Mouse (Mus musculus): ENCODE measurements around the gene Wdr62. TPM values are rescaled to one million over a fixed set of nuclear protein-coding genes. Genes with fewer than 3 reads are reported as not detected.

The Wdr62 gene
- polyA plus RNA-seq, 2 experiments = 8.8 to 22.9 TPM

DNA sequence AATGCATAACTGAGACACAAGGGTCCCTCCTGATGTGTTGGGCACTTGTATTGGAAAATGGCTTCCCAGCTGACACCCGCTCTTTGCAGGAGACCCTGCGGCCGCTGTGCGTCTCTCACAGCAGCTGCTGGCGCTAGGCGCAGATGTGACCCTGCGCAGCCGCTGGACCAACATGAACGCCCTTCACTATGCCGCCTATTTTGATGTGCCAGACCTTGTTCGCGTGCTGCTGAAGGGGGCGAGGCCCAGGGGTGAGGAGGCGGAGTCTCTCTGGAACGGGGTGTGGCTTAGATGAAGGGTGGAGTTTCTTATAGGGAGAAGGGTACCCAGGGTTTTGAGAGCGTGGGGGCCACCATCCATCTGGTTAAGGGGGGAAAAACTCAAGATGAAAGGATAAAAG, 17.0 kb upstream of the Wdr62 start:
- Histone ChIP-seq H3K4me2 (replicated peaks; ENCODE audit: low read depth, low read length, severe bottlenecking) (no peak overlapping the region), H3K4me1 (ENCODE audit: control insufficient read depth, insufficient read depth, low read length) (peaks cover 6% of the 10 kb centered on the region; the same call in 1 of the 2 replicates), H3K27me3 (ENCODE audit: control insufficient read depth, insufficient read depth, low read length) (no peaks in the 10 kb centered on the region), H3K9ac (ENCODE audit: low read depth, low read length, severe bottlenecking) (no peak overlapping the region), H3K27ac (replicated peaks; ENCODE audit: low read depth, low read length) (no peak overlapping the region), H3K9me3 (ENCODE audit: control insufficient read depth, low read length) (no peaks in the 10 kb centered on the region), H3K4me3 (replicated peaks; ENCODE audit: low read length) (no peak overlapping the region), H3K36me3 (ENCODE audit: control insufficient read depth, insufficient read depth, low read length) (peaks cover 89% of the 10 kb centered on the region)
- WGBS = 84% methylated on average over 16 of the region's 16 CpGs
- ATAC-seq (ENCODE audit: low FRiP score, low read depth) (no peak), DNase-seq (ENCODE audit: low spot score) (no peak)
- TF ChIP-seq POLR2A (IDR thresholded peaks at IDR 0.05; ENCODE audit: borderline replicate concordance, extremely low read depth, insufficient read depth, insufficient read length) = no peak

DNA sequence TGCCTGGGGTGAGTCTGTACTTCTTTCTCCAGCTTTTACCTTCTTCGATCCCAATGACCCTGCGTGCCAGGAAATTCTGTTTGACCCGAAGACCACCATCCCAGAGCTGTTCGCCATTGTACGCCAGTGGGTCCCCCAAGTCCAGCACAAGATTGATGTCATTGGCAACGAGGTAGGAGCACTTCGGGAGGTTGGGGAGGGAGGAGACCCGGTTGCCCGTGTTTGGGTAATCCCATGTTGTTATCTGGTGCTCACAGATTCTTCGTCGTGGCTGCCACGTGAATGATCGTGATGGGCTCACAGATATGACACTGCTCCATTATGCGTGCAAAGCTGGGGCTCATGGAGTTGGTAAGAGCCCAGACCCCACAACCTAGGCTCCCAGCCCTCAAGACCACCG, 16.6 kb upstream of the Wdr62 start:
- Histone ChIP-seq H3K9me3 (ENCODE audit: control insufficient read depth, low read length) (no peaks in the 10 kb centered on the region), H3K4me1 (ENCODE audit: control insufficient read depth, insufficient read depth, low read length) (peaks cover 8% of the 10 kb centered on the region; the same call in 1 of the 2 replicates), H3K9ac (ENCODE audit: low read depth, low read length, severe bottlenecking) (no peak overlapping the region), H3K4me3 (replicated peaks; ENCODE audit: low read length) (no peak overlapping the region), H3K27me3 (ENCODE audit: control insufficient read depth, insufficient read depth, low read length) (no peaks in the 10 kb centered on the region), H3K27ac (replicated peaks; ENCODE audit: low read depth, low read length) (no peak overlapping the region), H3K36me3 (ENCODE audit: control insufficient read depth, insufficient read depth, low read length) (peaks cover 84% of the 10 kb centered on the region), H3K4me2 (replicated peaks; ENCODE audit: low read depth, low read length, severe bottlenecking) (no peak overlapping the region)
- no peak for TF ChIP-seq POLR2A (IDR thresholded peaks at IDR 0.05; ENCODE audit: borderline replicate concordance, extremely low read depth, insufficient read depth, insufficient read length)
- DNase-seq (ENCODE audit: low spot score) (no peak), ATAC-seq (ENCODE audit: low FRiP score, low read depth) (no peak)
- 95% methylated on average over 15 of the region's 15 CpGs for WGBS

DNA sequence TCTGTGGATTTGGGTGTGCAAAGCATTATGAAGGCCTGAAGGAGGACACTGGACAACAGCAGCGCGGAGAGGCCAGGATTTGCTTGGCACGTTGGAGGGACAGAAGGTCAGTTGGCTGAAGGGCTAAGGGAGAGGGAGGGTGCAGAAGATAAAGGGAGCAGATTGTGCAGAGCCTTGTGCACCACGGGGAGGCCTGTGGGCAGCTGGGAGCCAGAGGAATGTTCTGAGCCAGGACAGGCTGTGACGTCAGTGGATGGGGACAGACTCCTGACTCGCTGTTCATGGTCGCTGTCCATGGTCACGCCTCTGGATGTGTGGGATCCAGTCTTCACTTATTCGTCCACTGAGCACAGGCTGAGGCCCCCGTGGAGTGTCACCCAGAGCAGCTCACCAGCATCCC, 14.9 kb upstream of the Wdr62 start:
- H3K9me3 ChIP-seq (ENCODE audit: control insufficient read depth, low read length) = no peaks in the 10 kb centered on the region
- H3K27ac ChIP-seq (replicated peaks; ENCODE audit: low read depth, low read length) = no peak overlapping the region
- H3K27me3 ChIP-seq (ENCODE audit: control insufficient read depth, insufficient read depth, low read length) = no peaks in the 10 kb centered on the region
- H3K36me3 ChIP-seq (ENCODE audit: control insufficient read depth, insufficient read depth, low read length) = peaks cover 72% of the 10 kb centered on the region
- H3K9ac ChIP-seq (ENCODE audit: low read depth, low read length, severe bottlenecking) = no peak overlapping the region
- WGBS = 68% methylated on average over 10 of the region's 10 CpGs
- no peak for TF ChIP-seq POLR2A (IDR thresholded peaks at IDR 0.05; ENCODE audit: borderline replicate concordance, extremely low read depth, insufficient read depth, insufficient read length)
- H3K4me2 ChIP-seq (replicated peaks; ENCODE audit: low read depth, low read length, severe bottlenecking) = no peak overlapping the region
- no peak overlapping the region for H3K4me3 ChIP-seq (replicated peaks; ENCODE audit: low read length)
- DNase-seq (ENCODE audit: low spot score) (no peak), ATAC-seq (ENCODE audit: low FRiP score, low read depth) (no peak)
- H3K4me1 ChIP-seq (ENCODE audit: control insufficient read depth, insufficient read depth, low read length) = peaks cover 14% of the 10 kb centered on the region

DNA sequence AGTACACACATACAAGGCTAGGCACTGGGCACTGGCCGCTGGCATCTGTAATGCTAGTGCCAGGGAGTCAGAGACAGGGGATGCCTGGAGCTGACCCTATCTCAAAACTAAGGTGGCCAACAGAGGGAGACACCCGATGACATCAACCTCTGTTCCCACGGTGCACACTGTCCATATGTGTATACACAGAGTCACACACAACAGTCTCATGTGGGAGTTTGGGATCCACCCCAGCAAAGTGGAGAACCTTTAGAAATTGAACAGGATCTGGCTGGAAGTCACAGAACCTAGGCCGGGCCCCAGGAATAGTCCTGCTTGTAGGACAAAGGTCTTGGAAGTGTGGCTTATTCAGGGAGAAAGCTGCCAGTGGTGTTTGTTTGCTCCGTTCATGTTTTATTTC, 14.1 kb upstream of the Wdr62 start:
- no peak for TF ChIP-seq POLR2A (IDR thresholded peaks at IDR 0.05; ENCODE audit: borderline replicate concordance, extremely low read depth, insufficient read depth, insufficient read length)
- Histone ChIP-seq H3K4me1 (ENCODE audit: control insufficient read depth, insufficient read depth, low read length) (peaks cover 14% of the 10 kb centered on the region), H3K27ac (replicated peaks; ENCODE audit: low read depth, low read length) (no peak overlapping the region), H3K36me3 (ENCODE audit: control insufficient read depth, insufficient read depth, low read length) (peaks cover 64% of the 10 kb centered on the region), H3K9ac (ENCODE audit: low read depth, low read length, severe bottlenecking) (no peak overlapping the region), H3K4me2 (replicated peaks; ENCODE audit: low read depth, low read length, severe bottlenecking) (no peak overlapping the region), H3K9me3 (ENCODE audit: control insufficient read depth, low read length) (no peaks in the 10 kb centered on the region), H3K27me3 (ENCODE audit: control insufficient read depth, insufficient read depth, low read length) (no peaks in the 10 kb centered on the region), H3K4me3 (replicated peaks; ENCODE audit: low read length) (no peak overlapping the region)
- ATAC-seq (ENCODE audit: low FRiP score, low read depth) = no peak
- no peak for DNase-seq (ENCODE audit: low spot score)
- 92% methylated on average over 5 of the region's 5 CpGs for WGBS

DNA sequence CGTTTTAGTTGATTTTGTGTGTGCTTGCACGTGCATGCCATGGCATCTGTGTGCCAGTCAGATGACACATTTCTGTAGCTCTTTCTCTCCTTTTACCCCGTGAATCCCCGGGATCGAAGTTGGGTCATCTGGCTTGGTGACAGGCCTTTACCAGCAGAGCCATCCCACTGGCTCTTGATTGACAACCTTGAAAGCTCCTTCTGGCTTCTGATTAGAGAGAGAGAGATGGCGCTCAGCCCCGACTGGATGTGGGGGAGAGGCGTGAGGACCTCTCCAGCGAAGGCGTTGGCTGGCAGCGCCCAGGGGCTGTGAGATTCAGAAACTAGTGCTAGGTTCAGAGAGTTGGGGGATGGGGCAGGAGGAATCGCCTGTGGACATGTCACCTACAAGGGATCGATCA, 13.6 kb upstream of the Wdr62 start:
- peaks cover 59% of the 10 kb centered on the region for H3K36me3 ChIP-seq (ENCODE audit: control insufficient read depth, insufficient read depth, low read length)
- ATAC-seq (ENCODE audit: low FRiP score, low read depth) = no peak
- H3K9me3 ChIP-seq (ENCODE audit: control insufficient read depth, low read length) = no peaks in the 10 kb centered on the region
- no peak overlapping the region for H3K27ac ChIP-seq (replicated peaks; ENCODE audit: low read depth, low read length)
- H3K4me1 ChIP-seq (ENCODE audit: control insufficient read depth, insufficient read depth, low read length) = peaks cover 14% of the 10 kb centered on the region
- TF ChIP-seq POLR2A (IDR thresholded peaks at IDR 0.05; ENCODE audit: borderline replicate concordance, extremely low read depth, insufficient read depth, insufficient read length) = no peak
- H3K9ac ChIP-seq (ENCODE audit: low read depth, low read length, severe bottlenecking) = no peak overlapping the region
- H3K27me3 ChIP-seq (ENCODE audit: control insufficient read depth, insufficient read depth, low read length) = no peaks in the 10 kb centered on the region
- WGBS = 83% methylated on average over 13 of the region's 13 CpGs
- DNase-seq (ENCODE audit: low spot score) = no peak
- no peak overlapping the region for H3K4me3 ChIP-seq (replicated peaks; ENCODE audit: low read length)
- H3K4me2 ChIP-seq (replicated peaks; ENCODE audit: low read depth, low read length, severe bottlenecking) = no peak overlapping the region
